Mouse (Mus musculus) thymus, adult 2 months (tissue): ENCODE measurements at regions not wholly inside any gene's neighbourhood (a gene's known extent, or its start where the extent isn't known, plus 50 kb on each side); places are given as distances from the start of the nearest gene placed in this dataset.

Experiments used
- CTCF ChIP-seq: fragments of 200-500 bp; IDR thresholded peaks from 2 replicates; pipeline ENCODE4 v1.5.1; 2012; ENCODE audit warnings: mild to moderate bottlenecking, control low read depth, low read length, moderate library complexity, borderline replicate concordance; ENCODE audit not compliant: control insufficient read depth, poor library complexity, insufficient read depth; ENCODE audit errors: extremely low read depth
- POLR2A ChIP-seq: fragments of 200-500 bp; IDR thresholded peaks from 2 replicates; pipeline ENCODE4 v1.6.1; 2012; ENCODE audit warnings: mild to moderate bottlenecking, low read length, control low read depth, moderate library complexity; ENCODE audit not compliant: control insufficient read depth, poor library complexity, insufficient read depth; ENCODE audit errors: extremely low read depth

DNA sequence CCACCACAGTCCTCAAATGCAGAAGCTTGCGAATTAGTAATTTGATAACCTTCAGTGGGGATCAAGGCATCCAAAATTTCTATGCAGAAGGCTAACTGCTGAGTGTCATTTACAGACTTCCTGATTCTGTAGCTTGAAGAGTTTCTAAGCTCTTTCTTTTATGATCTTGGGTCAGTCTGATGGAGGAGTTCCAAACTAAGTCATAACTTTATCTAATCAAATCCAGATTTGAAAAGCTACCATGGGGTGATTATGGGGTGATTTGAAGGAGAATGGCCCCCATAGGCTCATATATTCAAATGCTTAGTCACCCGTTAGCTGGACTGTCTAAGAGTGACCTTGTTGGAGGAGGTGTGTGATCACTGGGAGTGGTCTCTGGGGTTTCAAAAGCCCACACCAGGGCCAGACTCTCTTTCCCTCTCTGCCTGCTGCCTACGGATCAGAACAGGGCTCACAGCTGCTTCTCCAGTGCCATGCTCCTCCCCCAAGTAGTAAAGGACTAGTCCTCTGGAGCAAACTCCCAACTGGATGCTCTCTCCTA lies 152.0 kb upstream of the Supt20 start:
- TF ChIP-seq CTCF (no peak), POLR2A (no peak)
